Mouse (Mus musculus): ENCODE data around the gene Cox10.

DNA sequence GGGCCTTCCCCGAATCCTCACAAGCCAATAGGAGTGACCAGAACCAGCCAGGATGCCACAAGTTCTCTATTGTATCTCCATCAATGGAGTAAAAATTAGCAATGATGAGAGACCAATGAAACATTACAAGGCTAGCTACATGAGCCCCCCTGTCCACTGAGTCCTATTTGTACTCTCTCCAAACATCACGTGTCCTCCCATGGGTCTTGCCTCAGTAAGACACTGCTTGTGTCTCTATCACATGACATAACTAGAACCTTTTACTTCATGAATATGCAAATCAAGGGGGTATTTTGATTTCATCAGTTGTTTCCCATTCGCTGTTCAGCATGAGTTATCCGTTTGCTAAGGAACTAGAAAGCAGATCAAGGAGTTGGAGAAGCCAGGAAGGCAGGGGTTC lies 13.8 kb upstream of the Cox10 start:
- TF ChIP-seq POLR2A (IDR thresholded peaks at IDR 0.05; ENCODE audit: borderline replicate concordance, control insufficient read depth, low read depth, low read length) (no peak), CTCF (IDR thresholded peaks at IDR 0.05; ENCODE audit: control insufficient read depth, insufficient read depth, low read length) (no peak)
